Mouse (Mus musculus) c-Kit-positive CD71-positive TER-119-negative erythroid progenitor cells, embryonic 14.5 days (primary cell): Measurements from ENCODE around the gene Vmn1r16.
"Not testable (repeated sequence)": the region's sequence is repeated elsewhere in the genome, so short reads cannot be mapped to it uniquely, and the experiment has no call there.

Experiments used
- DNase-seq: peaks from one replicate; pipeline ENCODE4 v3.0.0-alpha.2; 2013; ENCODE audit warnings: low read depth

Vmn1r16 gene

GRCm38 (mm10) chr6:57329394-57329793 lies at the start of gene Vmn1r16:
TSS of gene Vmn1r16 (minus strand) at chr6:57329494.
- DNase-seq, result no peak

GRCm38 (mm10) chr6:57367496-57367895 lies 38.2 kb upstream of the Vmn1r16 start:
- DNase-seq, result no peak

GRCm38 (mm10) chr6:57365866-57366265 lies 36.6 kb upstream of the Vmn1r16 start:
- DNase-seq, result not testable (repeated sequence)

GRCm38 (mm10) chr6:57363627-57364026 lies 34.3 kb upstream of the Vmn1r16 start, which contains the start of gene Vmn1r17:
TSS of gene Vmn1r17 (minus strand) at chr6:57363727.
- DNase-seq, result no peak

- no peak for DNase-seq
These were observed 27.6 kb upstream of the Vmn1r16 start for GRCm38 (mm10) chr6:57356864-57357263.

- DNase-seq, result no peak
These were observed 3.1 kb downstream of the Vmn1r16 start for GRCm38 (mm10) chr6:57326176-57326575.

GRCm38 (mm10) chr6:57278952-57279351 lies 50.3 kb downstream of the Vmn1r16 start:
- DNase-seq, result no peak

GRCm38 (mm10) chr6:57272517-57272916 lies 56.8 kb downstream of the Vmn1r16 start:
- DNase-seq, result no peak

- no peak for DNase-seq
These were observed 57.4 kb downstream of the Vmn1r16 start for GRCm38 (mm10) chr6:57271881-57272280.
